Mouse (Mus musculus) embryonic facial prominence, embryonic 11.5 days (tissue): ENCODE measurements around the gene Ankmy2. TPM values are rescaled to one million over a fixed set of nuclear protein-coding genes. Genes with fewer than 3 reads are reported as not detected.
"Not testable (repeated sequence)": the region's sequence is repeated elsewhere in the genome, so short reads cannot be mapped to it uniquely, and the experiment has no call there.

Source experiments
- ATAC-seq: fragments of 200-750 bp; cut with Nextera tagmentation; replicated peaks from 2 replicates; pipeline ENCODE4 v1.8.0; 2017; ENCODE audit warnings: low read depth; ENCODE audit not compliant: insufficient number of reproducible peaks, low FRiP score, low TSS enrichment
- DNase-seq: peaks from one replicate; pipeline ENCODE4 v3.0.0-alpha.2; 2015; ENCODE audit warnings: low spot score
- H3K27ac ChIP-seq: fragments of 300-500 bp; sonication (generic); replicated peaks from 2 replicates; pipeline ENCODE4 v1.5.1; 2014; ENCODE audit warnings: mild to moderate bottlenecking, low read depth, low read length, control low read depth
- H3K27me3 ChIP-seq: fragments of 300-500 bp; sonication (generic); 2 replicates; pipeline ENCODE4 v1.6.1; 2014; ENCODE audit warnings: mild to moderate bottlenecking, low read length, moderate library complexity, mixed read lengths; ENCODE audit not compliant: control insufficient read depth, insufficient read depth
- H3K36me3 ChIP-seq: fragments of 300-500 bp; sonication (generic); replicated peaks from 2 replicates; pipeline ENCODE4 v1.6.1; 2014; ENCODE audit warnings: low read depth, mild to moderate bottlenecking, low read length, moderate library complexity, mixed read lengths; ENCODE audit not compliant: control insufficient read depth, insufficient read depth
- H3K4me1 ChIP-seq: fragments of 300-500 bp; sonication (generic); 2 replicates; pipeline ENCODE4 v1.6.1; 2014; ENCODE audit warnings: low read length, mixed read lengths; ENCODE audit not compliant: control insufficient read depth, insufficient read depth
- H3K4me2 ChIP-seq: fragments of 300-500 bp; sonication (generic); 2 replicates; pipeline ENCODE4 v1.6.1; 2014; ENCODE audit warnings: low read depth, mild to moderate bottlenecking, control low read depth, low read length, moderate library complexity
- H3K4me3 ChIP-seq: fragments of 300-500 bp; sonication (generic); 2 replicates; pipeline ENCODE4 v1.5.1; 2014; ENCODE audit warnings: low read depth, low read length, control low read depth
- H3K9ac ChIP-seq: fragments of 300-500 bp; sonication (generic); replicated peaks from 2 replicates; pipeline ENCODE4 v1.6.1; 2014; ENCODE audit warnings: mild to moderate bottlenecking, control low read depth, low read length
- H3K9me3 ChIP-seq: fragments of 300-500 bp; sonication (generic); replicated peaks from 2 replicates; pipeline ENCODE4 v1.6.1; 2016; ENCODE audit warnings: mild to moderate bottlenecking, low read length, inconsistent platforms, mixed read lengths; ENCODE audit not compliant: control insufficient read depth
- WGBS: fragments of 180-500 bp; shearing (Covaris S2); extraction: QIAGEN DNeasy Blood & Tissue Kit; methylation state at CpG from one replicate; pipeline ENCODE4 v1.1.7; 2014; 5-methylcytosine and 5-hydroxymethylcytosine counted together
- polyA plus RNA-seq: library from polyadenylated mRNA; unstranded; fragments of >200 nt; fragmentation: Nextera tagmentation; extraction: Ambion mirVana; gene quantifications from 2 replicates; pipeline ENCODE4 v1.2.1, GENCODE M21; 2014

Gene Ankmy2
- polyA plus RNA-seq, 1 experiment from 2014 or later: 39.6 TPM

DNA sequence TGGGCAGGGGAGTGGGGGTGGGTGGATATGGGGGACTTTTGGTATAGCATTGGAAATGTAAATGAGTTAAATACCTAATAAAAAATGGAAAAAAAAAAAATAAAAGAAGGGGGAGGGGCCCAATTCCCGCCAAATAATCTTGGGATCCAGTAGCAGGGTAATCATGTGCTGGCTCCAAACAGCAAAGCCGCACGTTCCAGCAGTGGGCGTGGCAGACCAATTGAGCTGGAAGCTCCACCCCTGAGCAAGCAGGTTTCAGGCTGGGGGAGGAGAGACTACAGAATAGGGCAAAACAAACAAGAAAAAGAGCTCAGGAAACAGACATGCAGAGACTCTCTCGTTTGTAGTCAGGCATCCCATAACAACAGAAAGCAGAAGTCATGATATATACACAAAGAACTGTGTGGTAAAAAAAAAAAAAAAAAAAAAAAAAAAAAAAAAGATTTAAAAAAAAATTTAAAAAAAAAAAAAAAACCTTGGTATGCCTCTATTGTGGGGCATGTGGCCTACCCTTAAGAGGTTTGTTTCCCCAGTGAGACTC lies 48.7 kb downstream of the Ankmy2 start:
- not testable (repeated sequence) for H3K9ac ChIP-seq, H3K27me3 ChIP-seq, H3K36me3 ChIP-seq, H3K9me3 ChIP-seq, H3K4me1 ChIP-seq, DNase-seq, H3K4me3 ChIP-seq, ATAC-seq, H3K27ac ChIP-seq, H3K4me2 ChIP-seq
- 58% methylated on average over 5 of the region's 5 CpGs for WGBS

GRCm38 (mm10) chr12:36207072-36207799 lies 50.3 kb downstream of the Ankmy2 start:
- Histone ChIP-seq H3K9ac (no peak overlapping the region), H3K4me1 (no peaks in the 10 kb centered on the region), H3K27ac (no peak overlapping the region), H3K9me3 (no peaks in the 10 kb centered on the region), H3K4me2 (no peak overlapping the region), H3K4me3 (no peak overlapping the region), H3K27me3 (no peaks in the 10 kb centered on the region), H3K36me3 (no peaks in the 10 kb centered on the region)
- ATAC-seq (peak; percentile 88; the same call in 1 of the 2 replicates), DNase-seq (peak; percentile 60)
- 67% methylated on average over 9 of the region's 9 CpGs for WGBS

DNA sequence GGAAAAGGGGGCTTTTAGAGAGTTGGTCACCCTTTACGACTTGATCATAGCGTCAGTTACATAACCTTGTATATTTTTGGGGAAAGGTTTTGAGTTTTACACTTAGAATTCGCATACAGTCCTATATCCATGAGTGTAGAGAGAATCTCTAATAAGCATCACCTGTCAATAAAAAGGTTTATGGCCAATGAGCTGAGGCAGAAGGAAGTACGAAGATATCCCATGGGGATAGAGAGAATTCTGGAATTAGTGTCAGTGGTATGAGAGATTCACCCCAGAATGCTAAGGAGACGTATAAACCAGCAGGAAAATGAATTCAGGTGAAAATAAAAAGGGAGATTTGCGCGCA lies 50.9 kb downstream of the Ankmy2 start:
- no peak for ATAC-seq

DNA sequence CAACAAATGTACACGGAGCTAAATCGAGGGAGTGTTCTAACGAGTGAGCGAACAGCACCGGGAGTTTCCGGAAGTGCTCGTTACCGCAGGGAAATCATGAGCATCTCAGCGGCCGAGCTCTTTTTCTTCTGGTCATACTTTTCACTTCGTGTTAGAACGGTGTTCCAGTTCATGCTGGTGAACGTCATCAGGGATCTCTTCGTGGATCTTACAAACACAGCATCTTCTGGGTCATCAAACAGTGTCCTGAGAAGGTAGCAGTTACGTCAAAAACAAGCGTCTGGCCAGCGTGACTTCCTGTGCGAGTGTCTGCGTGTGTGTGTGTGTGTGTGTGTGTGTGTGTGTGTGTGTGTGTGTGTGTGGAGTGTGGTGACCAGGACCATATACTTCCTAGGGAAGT lies 51.5 kb downstream of the Ankmy2 start:
- ATAC-seq (no peak), DNase-seq (no peak)
- Histone ChIP-seq H3K9me3 (no peaks in the 10 kb centered on the region), H3K27ac (no peak overlapping the region), H3K4me2 (no peak overlapping the region), H3K9ac (no peak overlapping the region), H3K36me3 (no peaks in the 10 kb centered on the region), H3K4me3 (no peak overlapping the region), H3K4me1 (no peaks in the 10 kb centered on the region), H3K27me3 (no peaks in the 10 kb centered on the region)
- 72% methylated on average over 19 of the region's 19 CpGs for WGBS

More for the DNA sequence above, 50.9 kb downstream of the Ankmy2 start:
- no peak overlapping the region for H3K9ac ChIP-seq
- WGBS: 84% methylated on average over 7 of the region's 7 CpGs
- no peaks in the 10 kb centered on the region for H3K9me3 ChIP-seq
- DNase-seq: no peak
- no peaks in the 10 kb centered on the region for H3K4me1 ChIP-seq
- H3K4me2 ChIP-seq: no peak overlapping the region
- H3K27me3 ChIP-seq: no peaks in the 10 kb centered on the region
- H3K4me3 ChIP-seq: no peak overlapping the region
- H3K36me3 ChIP-seq: no peaks in the 10 kb centered on the region
- H3K27ac ChIP-seq: no peak overlapping the region

GRCm38 (mm10) chr12:36210096-36210495 lies 53.2 kb downstream of the Ankmy2 start:
- DNase-seq: no peak
- Histone ChIP-seq H3K4me2 (no peak overlapping the region), H3K27ac (no peak overlapping the region), H3K9ac (no peak overlapping the region), H3K9me3 (no peaks in the 10 kb centered on the region), H3K4me3 (no peak overlapping the region), H3K27me3 (no peaks in the 10 kb centered on the region), H3K4me1 (no peaks in the 10 kb centered on the region), H3K36me3 (no peaks in the 10 kb centered on the region)
- 81% methylated on average over 4 of the region's 4 CpGs for WGBS
- no peak for ATAC-seq

GRCm38 (mm10) chr12:36214389-36215148 lies 57.7 kb downstream of the Ankmy2 start:
- Histone ChIP-seq H3K9me3 (no peaks in the 10 kb centered on the region), H3K9ac (no peak overlapping the region), H3K27me3 (no peaks in the 10 kb centered on the region), H3K4me1 (no peaks in the 10 kb centered on the region), H3K27ac (no peak overlapping the region), H3K36me3 (no peaks in the 10 kb centered on the region), H3K4me2 (no peak overlapping the region), H3K4me3 (no peak overlapping the region)
- DNase-seq: no peak
- 49% methylated on average over 8 of the region's 8 CpGs for WGBS
- ATAC-seq: no peak

DNA sequence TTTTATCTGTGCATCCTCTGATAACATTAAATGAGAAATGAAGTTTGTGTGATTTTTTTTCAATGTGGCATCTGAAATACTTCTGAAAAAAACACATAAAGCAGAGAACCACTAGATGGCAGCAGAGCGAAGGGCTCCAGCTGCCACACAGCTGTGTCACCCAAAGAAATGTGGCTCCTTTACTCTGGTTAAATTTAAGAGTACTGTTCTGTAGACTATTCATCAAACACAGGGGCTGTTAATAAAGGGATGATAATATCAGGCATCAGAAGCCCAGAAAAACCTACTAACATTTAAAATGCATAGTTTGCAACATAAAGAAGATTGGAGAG lies 58.2 kb downstream of the Ankmy2 start:
- DNase-seq (peak; percentile 86), ATAC-seq (0 out of 2 replicates have a peak, but pooled peaks have one; percentile 62)
- Histone ChIP-seq H3K27me3 (no peaks in the 10 kb centered on the region), H3K4me3 (no peak overlapping the region), H3K4me1 (no peaks in the 10 kb centered on the region), H3K9ac (no peak overlapping the region), H3K9me3 (no peaks in the 10 kb centered on the region), H3K4me2 (no peak overlapping the region), H3K36me3 (no peaks in the 10 kb centered on the region), H3K27ac (no peak overlapping the region)
- WGBS: 0% methylated on average over 1 of the region's 1 CpGs

- Histone ChIP-seq H3K27ac (no peak overlapping the region), H3K9ac (no peak overlapping the region), H3K4me3 (no peak overlapping the region), H3K4me2 (no peak overlapping the region), H3K9me3 (no peaks in the 10 kb centered on the region), H3K36me3 (no peaks in the 10 kb centered on the region), H3K27me3 (no peaks in the 10 kb centered on the region), H3K4me1 (no peaks in the 10 kb centered on the region)
- DNase-seq (no peak), ATAC-seq (no peak)
- 69% methylated on average over 4 of the region's 4 CpGs for WGBS
Observed at GRCm38 (mm10) chr12:36216230-36216629, 59.3 kb downstream of the Ankmy2 start.
